Mouse (Mus musculus) MEL (cell line): ENCODE results near the gene Gsto2.

ENCODE experiments used
- BHLHE40 ChIP-seq: IDR thresholded peaks from 2 replicates; pipeline ENCODE4 v1.6.1; 2012; ENCODE audit warnings: low read depth, mild to moderate bottlenecking, inconsistent platforms, low read length, improper control_type of control experiment, borderline replicate concordance
- CTCF ChIP-seq, 3 experiments: IDR thresholded peaks in 2 of 3; conservative IDR thresholded peaks in 1 of 3; 2 replicates each; pipeline ENCODE4 v1.5.1; 2011 to 2012; ENCODE audit warnings: low read length in 3 of 3, low read depth in 2 of 3, mild to moderate bottlenecking in 2 of 3, improper control_type of control experiment in 1 of 3, inconsistent platforms in 1 of 3, mixed read lengths in 1 of 3, moderate library complexity in 1 of 3; ENCODE audit not compliant: control insufficient read depth in 1 of 3, insufficient read depth in 1 of 3, poor library complexity in 1 of 3, severe bottlenecking in 1 of 3
- EP300 ChIP-seq, 2 experiments: IDR thresholded peaks; 2 replicates each; pipeline ENCODE4 v1.6.1; 2011; ENCODE audit warnings: improper control_type of control experiment in 2 of 2, low read length in 2 of 2, low read depth in 1 of 2, mild to moderate bottlenecking in 1 of 2
- KAT2A ChIP-seq: conservative IDR thresholded peaks from 2 replicates; pipeline ENCODE4 v1.6.1; 2012; ENCODE audit warnings: low read depth, low read length, improper control_type of control experiment, inconsistent platforms
- MAX ChIP-seq: IDR thresholded peaks from 2 replicates; pipeline ENCODE4 v1.6.1; 2011; ENCODE audit warnings: low read length, improper control_type of control experiment
- MXI1 ChIP-seq: IDR thresholded peaks from 2 replicates; pipeline ENCODE4 v1.6.1; 2011; ENCODE audit warnings: mild to moderate bottlenecking, low read depth, low read length, improper control_type of control experiment
- MYC ChIP-seq: IDR thresholded peaks from 2 replicates; pipeline ENCODE4 v1.6.1; 2011; ENCODE audit warnings: low read depth, mild to moderate bottlenecking, low read length, improper control_type of control experiment, moderate library complexity
- POLR2A ChIP-seq, 2 experiments: IDR thresholded peaks; 2 replicates each; pipeline ENCODE4 v1.6.1; 2011 to 2012; ENCODE audit warnings: low read length in 2 of 2, mild to moderate bottlenecking in 2 of 2, control low read depth in 1 of 2, improper control_type of control experiment in 1 of 2, low read depth in 1 of 2, moderate library complexity in 1 of 2; ENCODE audit not compliant: control insufficient read depth in 1 of 2, insufficient read depth in 1 of 2, poor library complexity in 1 of 2
- SIN3A ChIP-seq: IDR thresholded peaks from 2 replicates; pipeline ENCODE4 v1.6.1; 2012; ENCODE audit warnings: low read length, improper control_type of control experiment, inconsistent platforms
- SMC3 ChIP-seq: IDR thresholded peaks from 2 replicates; pipeline ENCODE4 v1.6.1; 2011; ENCODE audit warnings: low read depth, low read length, improper control_type of control experiment
- TBP ChIP-seq: IDR thresholded peaks from 2 replicates; pipeline ENCODE4 v1.8.0; 2011; ENCODE audit warnings: low read depth, low read length, improper control_type of control experiment
- USF1 ChIP-seq: IDR thresholded peaks from 2 replicates; pipeline ENCODE4 v1.6.1; 2014; ENCODE audit warnings: low read depth, mild to moderate bottlenecking, inconsistent platforms, low read length, improper control_type of control experiment, moderate library complexity
- USF2 ChIP-seq, 2 experiments: IDR thresholded peaks; 2 replicates each; pipeline ENCODE4 v1.6.1; 2011 to 2012; ENCODE audit warnings: improper control_type of control experiment in 2 of 2, low read length in 2 of 2, borderline replicate concordance in 1 of 2, inconsistent platforms in 1 of 2, low read depth in 1 of 2, mild to moderate bottlenecking in 1 of 2; ENCODE audit not compliant: insufficient read depth in 1 of 2

DNA sequence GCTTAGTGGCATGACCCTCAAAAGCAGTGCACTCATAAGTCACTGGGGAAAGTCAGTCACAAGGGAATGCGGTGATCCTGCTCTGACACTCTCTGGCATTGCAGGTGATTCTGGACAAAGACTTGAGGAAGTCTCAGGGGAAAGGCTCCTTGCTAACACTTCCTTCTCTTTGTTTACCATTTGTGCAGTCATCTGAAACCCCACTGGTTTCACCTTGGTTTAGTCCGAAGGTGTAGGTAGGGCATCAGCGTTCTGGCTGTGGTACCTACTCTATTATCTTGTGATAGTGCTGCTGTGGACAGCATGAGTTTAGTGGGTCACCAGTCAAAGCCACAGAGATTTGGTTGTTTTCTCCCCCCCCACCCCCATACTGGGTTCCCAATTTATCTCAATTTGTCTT, 15.6 kb upstream of the Gsto2 start:
- TF ChIP-seq MXI1 = no peak
- TF ChIP-seq USF1 = no peak
- TF ChIP-seq MYC = no peak
- TF ChIP-seq KAT2A = no peak
- no peak for TF ChIP-seq SIN3A
- TF ChIP-seq USF2 (IDR thresholded peaks at IDR 0.05; ENCODE audit: borderline replicate concordance in 1 of 2, insufficient read depth in 1 of 2, low read depth in 1 of 2, low read length in 2 of 2) = no peak
- no peak for TF ChIP-seq MAX
- TF ChIP-seq EP300 (IDR thresholded peaks at IDR 0.05; ENCODE audit: low read depth in 1 of 2, low read length in 2 of 2) = no peak
- TF ChIP-seq POLR2A (IDR thresholded peaks at IDR 0.05; ENCODE audit: control insufficient read depth in 1 of 2, insufficient read depth in 1 of 2, low read depth in 1 of 2, low read length in 2 of 2, poor library complexity in 1 of 2) = no peak
- no peak for TF ChIP-seq CTCF (IDR thresholded peaks at IDR 0.05 in 2 of 3, conservative IDR thresholded peaks at IDR 0.05 in 1 of 3; ENCODE audit: control insufficient read depth in 1 of 3, insufficient read depth in 1 of 3, low read depth in 2 of 3, low read length in 3 of 3, poor library complexity in 1 of 3, severe bottlenecking in 1 of 3)
- TF ChIP-seq BHLHE40 = no peak
- TF ChIP-seq SMC3 = no peak
- TF ChIP-seq TBP = no peak
